Mouse (Mus musculus): ENCODE data around the gene Zbtb1.

DNA sequence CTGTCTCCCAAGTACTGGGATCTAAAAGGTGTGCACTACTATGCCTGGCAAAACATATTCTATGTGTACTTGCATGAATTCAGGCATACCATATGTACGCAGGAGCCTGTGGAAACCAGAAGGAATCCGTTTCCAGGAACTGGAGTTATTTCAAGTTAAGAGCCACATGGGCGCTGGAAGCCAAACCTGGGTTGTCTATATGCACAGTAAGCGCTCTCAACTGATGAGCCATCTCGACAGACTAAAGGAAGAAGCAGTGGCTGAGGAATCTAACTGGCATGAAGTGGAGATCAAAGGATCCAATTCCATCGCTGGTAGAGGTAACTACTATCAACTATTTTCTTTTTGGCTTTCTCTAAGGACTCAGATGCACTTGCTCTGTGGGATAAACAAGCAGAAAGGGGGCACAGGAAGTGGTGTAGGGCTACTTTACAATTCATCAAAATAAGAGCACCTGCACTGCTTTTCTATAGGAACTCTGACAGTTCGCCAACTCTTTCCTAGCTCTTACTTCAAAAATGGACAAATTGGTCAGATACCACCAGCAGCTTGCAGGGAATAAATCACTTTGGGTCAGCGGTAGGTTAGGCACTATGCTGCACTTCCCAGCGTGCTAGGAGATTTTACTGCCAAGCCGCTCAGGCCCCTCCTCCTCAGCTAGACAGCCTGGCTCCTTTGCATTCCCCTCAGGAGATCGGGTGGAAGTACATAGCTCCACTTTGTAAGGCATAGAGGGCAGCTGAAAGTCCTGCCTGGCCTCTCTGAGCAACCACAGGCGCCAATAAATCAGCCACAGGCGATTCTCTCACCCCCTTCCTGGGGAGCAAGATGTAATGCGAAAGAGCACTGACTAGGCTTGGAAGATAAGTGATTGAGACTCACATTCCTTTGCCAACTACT lies 2.7 kb upstream of the Zbtb1 start:
- TF ChIP-seq GATA1 (IDR thresholded peaks at IDR 0.05; ENCODE audit: borderline replicate concordance, low read length), result no peak
- no peak for TF ChIP-seq FLI1 (IDR thresholded peaks at IDR 0.05; ENCODE audit: low read length)

Measured in megakaryocyte, embryonic 14.5 days (primary cell).